Mouse (Mus musculus): ENCODE measurements around the gene Rbpj.

Gene Rbpj

DNA sequence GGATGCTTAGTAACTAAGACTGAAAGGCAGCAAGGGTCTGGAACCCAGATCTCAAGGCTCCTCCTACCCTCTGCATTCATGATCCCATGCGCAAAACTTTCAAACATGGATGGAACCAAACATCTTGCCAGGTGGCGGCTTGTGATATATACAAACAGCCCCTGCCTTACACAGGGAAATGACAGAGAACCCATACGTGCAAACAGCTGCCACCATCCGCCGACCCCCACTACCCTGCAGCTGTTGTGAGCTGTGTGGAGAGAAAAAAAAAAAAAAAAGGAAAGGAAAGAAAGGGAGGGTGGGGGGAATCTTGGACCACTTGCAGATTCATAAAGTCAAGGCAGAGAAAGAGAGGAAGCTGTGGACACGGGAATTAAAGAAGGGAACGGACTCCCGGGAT is 2.4 kb downstream of the Rbpj start:
- in situ Hi-C loops (cut with MboI, MseI), result no loop called here

DNA sequence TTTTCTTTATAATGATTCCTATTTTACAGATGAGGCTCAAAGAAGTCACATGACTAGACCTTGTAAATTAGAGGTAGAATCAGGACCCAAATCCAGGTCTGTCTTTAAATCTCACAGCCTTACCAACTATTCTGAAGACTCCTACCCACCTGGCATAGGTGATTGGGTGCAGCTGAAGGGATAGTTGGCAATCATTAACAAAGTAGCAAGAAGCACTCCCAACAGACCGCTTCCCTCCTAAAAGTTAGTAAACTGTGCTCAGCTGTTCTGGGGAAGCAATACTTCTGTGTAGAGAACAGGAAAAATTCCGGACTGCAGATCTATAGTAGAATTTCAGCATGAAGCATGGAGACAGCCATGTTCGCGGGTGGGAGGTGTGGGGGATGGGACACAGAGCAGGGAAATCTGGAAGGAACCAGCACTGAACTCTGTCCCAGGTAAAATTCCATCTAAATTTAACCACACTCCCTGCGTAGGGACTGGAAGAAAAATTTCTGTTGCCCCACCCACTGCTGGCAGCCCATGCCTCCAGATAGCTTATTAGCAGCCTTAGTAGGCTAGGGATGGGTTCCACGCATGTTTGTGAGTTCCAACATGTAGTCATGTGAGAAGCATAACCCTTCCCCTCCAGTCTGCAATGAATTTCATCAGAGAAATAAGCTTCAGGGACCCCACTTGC is 3.3 kb downstream of the Rbpj start:
- in situ Hi-C loops (cut with MboI, MseI), result no loop called here

DNA sequence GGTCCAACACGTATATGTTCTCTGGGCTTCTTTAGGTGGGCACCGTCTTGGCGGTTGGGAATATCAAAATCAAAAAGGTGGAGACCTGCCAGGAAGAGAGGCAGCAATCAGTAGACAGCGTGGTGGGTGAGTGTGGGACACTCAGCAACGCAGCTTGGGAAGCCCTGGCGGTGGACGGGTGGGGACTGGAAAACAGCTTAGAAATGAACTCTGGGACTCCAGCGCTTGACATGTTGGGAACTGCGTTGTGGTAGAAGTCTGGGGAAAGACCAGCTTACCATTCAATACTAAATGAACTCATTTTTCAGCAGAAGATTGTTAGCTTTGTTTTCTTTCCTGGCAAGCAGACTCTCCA is 3.8 kb downstream of the Rbpj start:
- in situ Hi-C loops (cut with MboI, MseI), result no loop called here

DNA sequence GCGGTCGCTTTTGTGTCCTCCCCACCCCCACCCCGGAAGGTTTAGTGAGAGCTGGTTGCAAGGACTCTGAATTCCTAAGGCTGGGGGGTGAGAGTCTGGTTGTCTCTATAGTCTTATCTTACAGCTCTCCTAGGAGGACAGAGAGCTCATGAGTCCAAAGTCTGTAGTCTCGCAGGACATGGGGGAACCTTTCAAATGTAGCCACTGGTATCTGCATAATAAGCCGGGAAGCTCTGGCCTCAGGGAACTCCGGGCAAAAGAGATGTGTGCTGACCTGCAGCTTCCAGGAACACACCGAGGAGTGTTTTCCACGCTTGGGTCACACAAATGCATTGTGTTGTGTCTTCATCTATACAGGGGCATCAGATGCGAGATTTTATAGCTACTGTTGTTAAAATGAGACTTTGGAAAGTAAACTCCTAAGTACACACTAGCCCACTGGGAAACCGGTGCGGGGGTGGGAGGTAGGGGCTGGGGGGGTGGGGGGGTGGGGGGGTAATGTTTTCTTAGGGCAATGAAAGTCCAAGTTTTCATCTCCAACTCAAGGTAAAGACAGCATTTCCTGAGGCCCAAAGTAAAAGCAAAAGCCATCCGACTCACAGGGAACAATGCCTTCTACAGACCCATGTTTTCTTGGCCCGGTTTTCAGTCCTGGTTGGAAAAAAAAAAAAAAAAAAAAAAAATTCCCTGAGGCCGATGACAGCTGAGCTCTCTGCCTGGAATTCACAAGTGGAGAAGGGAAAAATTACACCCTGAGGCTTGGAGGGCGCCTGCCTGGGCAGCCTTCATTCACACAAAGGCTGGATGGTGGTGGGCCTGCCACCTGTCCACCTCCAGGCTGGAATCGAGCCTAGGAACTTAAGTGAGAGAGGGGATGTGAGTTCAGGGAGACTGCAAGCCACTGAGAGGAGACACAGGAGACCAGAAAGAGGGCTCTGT is 4.5 kb downstream of the Rbpj start:
- in situ Hi-C loops (cut with MboI, MseI), result no loop called here

DNA sequence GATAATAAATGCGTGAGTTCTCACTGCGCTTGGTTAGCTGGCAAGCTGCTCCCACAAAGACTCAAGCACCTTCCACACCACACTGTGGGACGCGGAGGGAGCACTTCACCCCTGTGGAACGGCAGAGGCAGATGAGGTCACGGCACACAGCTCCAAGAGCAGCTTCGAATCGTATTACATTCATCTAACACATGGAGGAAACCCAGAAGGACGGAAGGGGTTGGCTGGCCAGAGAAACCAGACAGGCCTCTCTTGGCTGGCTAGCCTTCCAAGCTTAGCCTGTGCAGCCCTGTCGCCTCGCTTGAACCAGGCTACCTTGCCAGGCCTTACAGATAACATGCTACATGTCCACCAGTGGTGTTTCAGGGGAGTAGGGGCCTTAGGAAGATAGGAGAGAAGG is 6.5 kb downstream of the Rbpj start:
- in situ Hi-C loops (cut with MboI, MseI), result no loop called here

DNA sequence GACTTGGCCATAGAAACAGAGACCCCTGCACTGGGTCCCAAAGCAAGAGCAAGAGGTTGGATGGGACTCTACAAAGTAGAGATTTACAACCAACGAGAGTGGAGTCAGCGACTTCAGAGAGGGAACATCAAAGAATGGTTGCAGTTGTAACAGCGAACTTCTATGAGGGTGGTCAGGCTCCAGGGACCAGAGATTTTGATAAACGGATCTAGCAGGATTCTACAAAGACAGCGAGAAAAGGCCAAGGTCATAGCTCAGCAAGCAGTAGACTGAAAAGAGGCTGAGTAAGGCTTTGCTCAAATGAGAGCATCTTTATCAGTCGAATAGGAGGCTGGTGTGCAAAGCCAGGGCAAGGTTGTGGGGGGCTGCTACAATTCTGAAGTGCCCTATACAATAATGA is 13.2 kb downstream of the Rbpj start:
- in situ Hi-C loops (cut with MboI, MseI), result loop anchor here (5.0 kb wide), 1 partner anchor 52 kb away; no protein-coding TSS in a partner anchor

DNA sequence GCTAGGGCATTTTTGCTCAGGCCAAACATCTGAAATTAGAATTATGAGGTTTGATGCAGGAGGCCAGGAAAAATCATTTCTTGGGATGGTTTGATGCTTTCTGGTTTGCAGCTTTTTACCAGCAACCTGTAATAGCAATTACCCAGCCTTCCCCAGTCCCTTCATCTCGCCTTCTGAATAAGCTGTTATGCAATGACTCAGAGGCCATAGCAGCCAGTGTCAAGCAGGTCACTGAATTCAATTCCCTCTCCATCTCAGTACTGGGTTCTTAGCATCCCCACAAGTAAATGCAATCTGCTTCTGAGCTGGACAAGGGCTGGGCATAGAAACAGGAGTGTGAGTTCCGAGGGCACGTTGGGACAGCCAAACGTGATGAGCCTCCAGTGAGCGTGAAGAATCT is 13.9 kb downstream of the Rbpj start:
- in situ Hi-C loops (cut with MboI, MseI), result loop anchor here (5.0 kb wide), 1 partner anchor 53 kb away; no protein-coding TSS in a partner anchor

DNA sequence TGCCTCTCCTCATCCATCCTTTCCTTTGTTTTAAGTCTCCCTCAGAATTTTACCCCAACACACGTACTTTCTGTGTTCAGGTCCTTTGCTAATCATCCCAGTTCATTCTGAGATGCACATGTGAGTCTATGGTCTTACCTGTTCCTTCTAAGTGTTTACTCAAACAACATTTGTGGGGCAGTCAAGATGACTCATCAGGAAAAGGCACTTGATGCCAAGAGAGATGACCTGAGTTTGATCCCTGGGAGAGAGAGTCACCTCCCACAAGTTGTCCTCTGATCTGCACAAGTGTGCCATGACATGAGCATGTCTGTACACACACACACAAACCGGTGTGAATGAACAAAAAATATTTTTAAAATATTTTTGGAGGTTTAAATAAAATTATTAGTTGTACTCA is 15.1 kb downstream of the Rbpj start:
- in situ Hi-C loops (cut with MboI, MseI), result no loop called here

DNA sequence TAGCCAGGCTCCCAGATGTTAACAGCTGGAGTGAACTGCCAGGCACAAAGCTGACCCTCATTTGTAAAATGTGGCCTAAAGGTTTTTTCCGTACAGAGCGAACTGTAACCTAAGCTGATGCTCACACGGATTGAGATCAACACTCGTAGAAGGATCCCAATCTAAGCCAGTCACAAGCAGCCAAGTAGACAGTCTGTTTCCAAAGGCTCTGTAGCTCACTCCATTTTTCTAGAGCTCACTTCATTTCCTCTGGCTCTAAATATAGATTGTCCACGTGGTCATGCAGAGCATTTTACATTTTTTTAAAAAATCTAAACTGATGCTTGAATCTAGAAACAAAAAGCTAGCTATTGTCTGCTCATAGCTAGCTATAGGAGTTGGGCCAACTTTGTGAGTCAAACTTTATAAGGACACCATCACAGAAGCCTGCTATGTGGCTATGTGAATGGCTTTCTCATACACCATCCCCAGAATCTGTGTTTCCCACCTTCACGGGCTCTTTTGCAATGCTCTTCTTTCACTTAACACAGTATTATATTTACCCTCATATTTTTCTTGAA is 19.2 kb downstream of the Rbpj start:
- in situ Hi-C loops (cut with MboI, MseI), result no loop called here

DNA sequence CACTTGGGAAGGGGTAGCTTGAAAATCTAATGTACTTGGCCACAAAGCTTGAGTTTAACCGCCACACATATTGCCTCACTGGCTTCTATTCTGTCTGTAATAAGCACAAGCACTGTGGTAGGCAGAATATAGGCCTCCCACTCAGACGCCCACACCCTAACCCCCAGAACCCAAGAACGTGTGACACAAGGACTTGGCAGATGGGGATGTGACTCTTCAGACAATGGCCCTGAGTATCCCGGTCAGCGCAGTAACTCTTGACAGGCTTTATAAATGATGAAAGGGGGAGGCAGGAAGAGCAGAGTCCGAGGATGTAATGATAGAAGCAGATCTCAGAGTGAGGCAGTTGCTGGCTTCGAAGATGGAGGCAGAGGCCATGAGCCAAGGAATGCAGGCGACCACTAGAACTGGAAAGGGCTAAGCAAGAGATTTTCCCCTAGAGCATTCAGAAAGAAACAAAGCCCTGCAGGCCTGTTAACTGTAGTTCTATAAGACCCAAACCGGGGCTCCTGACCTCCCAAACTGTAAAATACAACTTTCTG is 20.1 kb downstream of the Rbpj start:
- in situ Hi-C loops (cut with MboI, MseI), result no loop called here

DNA sequence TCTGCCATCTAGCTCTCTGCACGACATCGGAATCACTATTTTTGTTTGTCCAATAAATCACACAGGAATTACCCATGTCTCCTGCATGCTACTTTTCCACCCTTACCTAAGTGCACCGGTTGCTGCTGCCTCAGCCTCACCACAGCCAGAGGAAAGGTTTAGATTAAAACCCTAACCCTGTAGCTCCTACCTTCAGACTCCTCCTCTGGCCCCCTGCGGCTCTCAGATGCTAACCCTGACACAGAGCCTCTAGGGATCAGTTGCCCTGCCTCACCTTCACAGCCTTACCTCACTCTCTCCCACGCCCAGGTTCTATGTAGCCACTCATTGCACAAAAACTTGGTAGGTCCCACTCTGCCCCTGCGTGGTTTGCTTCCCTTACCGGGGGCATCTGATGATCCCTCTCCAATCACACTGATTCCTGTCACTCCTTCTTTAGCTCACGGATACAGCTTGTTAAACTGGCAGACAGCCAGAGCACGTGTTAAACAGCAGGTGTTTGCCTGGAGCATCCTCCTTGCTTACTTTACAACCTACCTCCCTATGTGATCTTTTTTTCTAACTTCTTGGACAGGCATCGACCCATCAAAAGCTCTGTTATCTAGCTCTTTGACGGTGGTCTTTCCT is 21.1 kb downstream of the Rbpj start:
- in situ Hi-C loops (cut with MboI, MseI), result no loop called here

DNA sequence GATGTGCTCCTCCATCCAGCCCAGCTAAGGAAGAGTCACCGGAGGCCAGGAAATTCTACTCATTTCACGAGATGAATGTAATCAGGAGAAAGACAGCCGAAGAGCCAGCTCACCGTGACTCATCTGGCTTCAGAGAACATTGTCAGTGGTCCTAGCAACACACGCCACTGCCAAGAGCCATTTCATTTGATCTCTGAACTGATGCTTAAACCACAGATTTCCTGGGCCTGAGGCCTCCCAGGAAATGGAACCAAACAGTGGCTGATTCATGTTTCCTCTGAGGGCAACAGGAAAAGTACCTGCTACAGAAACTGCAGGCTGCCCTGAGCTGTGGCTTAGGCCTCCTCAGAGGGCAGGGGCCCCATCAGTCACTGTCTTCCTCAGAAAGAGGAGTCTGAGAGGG is 24.7 kb downstream of the Rbpj start:
- in situ Hi-C loops (cut with MboI, MseI), result loop anchor here (5.0 kb wide), 2 partner anchors 47 to 102 kb away; no protein-coding TSS in a partner anchor

DNA sequence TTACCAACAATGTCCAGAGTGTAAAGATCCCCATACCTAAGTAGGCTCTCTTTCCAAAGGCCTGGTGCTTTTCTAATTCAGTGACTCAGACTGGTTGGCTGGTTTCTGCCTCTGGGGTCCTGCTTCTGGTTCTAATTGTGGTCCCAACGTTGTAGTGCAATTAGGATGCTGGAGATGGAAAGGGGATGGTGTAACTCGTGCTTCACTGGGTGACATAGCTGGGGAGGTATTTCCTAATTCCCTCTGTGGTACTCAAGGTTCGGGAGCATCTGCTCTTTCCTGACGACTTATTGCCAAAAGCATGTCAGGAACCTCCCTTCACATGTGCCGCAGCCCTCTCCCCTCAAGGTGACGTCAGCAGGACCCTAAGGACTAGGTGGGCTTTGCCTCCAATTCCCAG is 27.8 kb downstream of the Rbpj start:
- in situ Hi-C loops (cut with MboI, MseI), result loop anchor here (5.0 kb wide), 2 partner anchors 44 to 99 kb away; no protein-coding TSS in a partner anchor

DNA sequence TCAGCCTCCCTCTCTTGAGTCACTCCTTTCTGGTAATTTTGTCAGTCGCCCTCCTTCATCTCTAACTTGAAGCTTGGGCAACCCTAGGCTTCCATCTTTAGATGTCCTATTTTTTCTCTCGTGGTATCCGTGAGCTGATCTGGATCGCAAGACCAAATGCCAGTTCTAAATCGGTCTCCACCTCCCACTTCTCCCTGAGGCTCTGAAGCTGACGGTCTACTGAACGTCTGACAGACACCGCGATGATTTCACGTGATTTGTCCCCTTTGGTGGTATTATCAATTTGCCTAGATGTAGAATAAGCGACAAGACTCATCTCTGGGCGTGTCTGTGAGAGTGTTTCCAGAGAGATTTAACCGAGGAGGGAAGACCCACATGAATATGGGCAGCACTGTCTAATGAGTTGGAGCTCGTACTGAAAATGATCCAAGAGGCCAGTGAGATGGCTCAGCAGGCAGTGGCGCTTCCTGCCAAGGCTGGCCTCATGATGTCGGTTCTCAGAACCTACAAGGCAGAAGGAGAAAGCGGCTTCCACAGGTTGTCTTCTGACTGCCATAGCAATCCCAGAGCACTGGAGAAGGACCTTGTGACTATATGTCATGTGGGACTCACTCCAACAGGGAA is 28.7 kb downstream of the Rbpj start:
- in situ Hi-C loops (cut with MboI, MseI), result loop anchor here (5.0 kb wide), 2 partner anchors 43 to 98 kb away; no protein-coding TSS in a partner anchor

DNA sequence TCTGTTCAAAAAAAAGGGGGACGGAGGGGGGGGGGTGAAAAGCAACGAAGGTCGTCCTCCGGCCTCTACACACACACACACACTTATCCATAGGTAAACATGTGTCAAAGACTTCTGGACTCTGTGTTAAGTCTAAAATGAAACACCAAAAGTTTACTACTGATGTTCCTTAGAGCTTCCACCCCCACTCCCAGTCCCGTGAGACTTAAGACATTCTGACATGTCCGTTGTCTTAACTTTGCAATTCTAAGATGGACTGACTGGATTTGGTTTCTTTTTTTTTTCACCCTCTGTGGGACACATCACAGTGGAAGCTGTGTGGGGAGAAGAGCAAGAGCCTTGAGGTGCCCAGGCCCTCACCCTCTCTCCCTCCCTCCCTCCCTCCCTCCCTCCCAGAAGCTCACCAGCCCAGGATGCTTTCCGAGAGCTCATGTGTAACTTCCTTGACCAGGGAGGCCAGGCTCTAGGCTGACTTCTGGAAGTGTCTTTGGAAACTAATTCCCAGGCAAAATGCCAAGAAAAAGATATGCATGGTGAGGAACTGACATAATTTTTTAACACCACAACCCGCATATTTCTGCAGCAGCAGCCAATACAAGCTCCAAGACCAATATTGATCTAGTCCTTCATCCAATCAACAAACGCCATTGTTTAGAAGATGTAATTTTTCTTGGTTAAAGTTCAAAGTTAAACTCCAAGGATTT is 31.0 kb downstream of the Rbpj start:
- in situ Hi-C loops (cut with MboI, MseI), result no loop called here

DNA sequence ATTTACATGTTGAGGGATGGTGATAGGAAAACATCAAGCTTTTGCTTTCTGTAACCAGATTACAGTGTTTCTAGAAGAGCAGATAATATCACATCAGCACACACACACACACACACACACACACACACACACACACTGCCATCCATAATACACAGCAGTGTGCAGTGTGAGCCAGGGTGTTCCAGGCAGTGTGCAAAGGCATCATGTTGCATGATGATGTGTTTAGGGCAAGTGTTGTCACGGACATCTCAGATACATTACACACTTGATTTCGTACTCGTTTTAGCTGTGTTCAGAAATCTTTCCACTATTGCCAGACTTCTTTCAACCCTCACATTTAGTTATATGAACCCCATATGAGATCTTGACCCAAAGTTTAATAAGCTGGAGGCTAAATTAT is 33.6 kb downstream of the Rbpj start:
- in situ Hi-C loops (cut with MboI, MseI), result no loop called here

DNA sequence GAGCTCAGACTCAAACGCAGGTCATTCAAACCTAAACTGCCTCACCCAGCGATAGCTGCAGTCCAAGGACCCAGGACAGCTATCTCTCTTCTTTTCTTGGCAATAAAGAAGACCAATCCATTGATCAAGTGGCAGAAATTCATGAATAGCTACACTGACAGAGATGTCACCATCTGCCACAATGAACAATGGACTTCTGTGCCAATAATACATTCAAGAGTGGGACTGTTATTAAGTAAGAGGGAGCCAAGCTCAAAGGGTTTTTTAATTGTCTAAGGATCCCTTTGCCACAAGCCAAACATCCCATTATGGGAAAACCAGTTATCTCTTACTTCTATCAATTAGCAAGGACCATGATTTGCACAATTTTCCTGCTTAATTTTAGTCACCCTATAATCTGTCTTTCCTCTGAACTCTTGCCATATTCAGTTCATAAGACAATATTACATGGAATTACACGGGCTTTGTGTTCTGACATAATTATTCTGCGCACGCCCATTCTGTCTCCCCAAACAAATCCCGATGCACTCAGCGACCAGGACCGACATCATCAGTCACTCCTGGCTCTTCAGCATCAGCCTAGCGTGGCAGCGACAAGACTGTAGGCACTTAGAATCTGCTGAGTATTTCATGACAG is 34.7 kb downstream of the Rbpj start:
- in situ Hi-C loops (cut with MboI, MseI), result no loop called here

DNA sequence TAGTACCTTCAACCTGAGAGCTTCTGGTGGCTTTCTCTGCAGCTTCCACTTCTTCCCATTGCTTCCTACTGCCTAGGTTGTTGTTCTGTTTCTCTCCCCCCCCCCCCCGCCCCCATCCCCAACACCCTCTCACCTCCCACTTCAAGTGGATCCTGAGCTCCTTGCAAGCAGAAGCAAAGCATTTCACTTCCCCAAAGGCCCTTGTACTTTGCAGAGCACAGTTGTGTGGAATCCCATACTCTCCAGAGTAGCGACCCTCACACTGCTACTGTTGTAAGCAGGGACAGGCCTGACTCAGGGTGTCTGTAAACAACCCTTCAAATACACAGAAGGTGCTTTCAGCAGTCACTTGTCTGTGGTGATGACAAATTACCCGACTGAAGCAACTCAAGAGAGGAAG is 37.3 kb downstream of the Rbpj start:
- in situ Hi-C loops (cut with MboI, MseI), result no loop called here

DNA sequence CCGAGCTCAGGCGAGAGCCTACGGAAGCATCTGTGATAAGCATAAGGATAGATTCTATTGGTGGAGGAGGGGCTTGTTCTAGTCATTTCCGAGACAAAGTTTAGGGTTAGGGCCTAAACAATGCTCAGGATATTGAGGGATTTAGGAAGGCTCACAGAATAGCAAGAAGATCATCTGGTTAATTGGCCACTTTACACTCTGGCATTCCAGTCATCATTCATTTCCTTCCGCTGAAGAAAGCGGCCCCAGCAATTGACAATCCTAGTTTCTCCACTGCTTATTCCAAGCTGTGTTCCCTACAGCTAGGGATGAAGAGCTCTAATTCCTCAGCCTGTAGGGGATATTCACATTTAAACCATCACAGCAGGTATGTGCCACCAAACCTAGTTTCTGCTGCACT is 39.8 kb downstream of the Rbpj start:
- in situ Hi-C loops (cut with MboI, MseI), result no loop called here

DNA sequence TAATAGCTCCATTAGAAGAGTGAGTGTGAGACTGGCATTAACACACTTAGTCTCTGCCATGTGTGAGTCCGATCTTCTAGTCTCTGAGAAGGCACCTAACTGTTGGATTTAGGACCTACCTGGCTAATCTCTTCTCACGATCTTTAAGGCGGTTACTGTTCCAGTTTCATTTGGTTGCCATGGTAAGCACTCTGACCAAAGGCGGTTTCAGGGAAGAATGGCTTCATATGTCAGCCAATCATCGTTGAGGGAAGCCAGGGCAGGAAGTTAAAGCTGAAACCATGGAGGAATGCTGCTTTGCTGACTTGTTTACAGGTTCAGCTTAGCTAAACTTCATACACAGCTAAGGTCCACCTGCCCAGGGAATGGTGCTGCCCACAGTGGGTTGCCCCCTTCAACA is 41.4 kb downstream of the Rbpj start:
- in situ Hi-C loops (cut with MboI, MseI), result no loop called here
